Mouse (Mus musculus): ENCODE data around the gene Mrpl45.

DNA sequence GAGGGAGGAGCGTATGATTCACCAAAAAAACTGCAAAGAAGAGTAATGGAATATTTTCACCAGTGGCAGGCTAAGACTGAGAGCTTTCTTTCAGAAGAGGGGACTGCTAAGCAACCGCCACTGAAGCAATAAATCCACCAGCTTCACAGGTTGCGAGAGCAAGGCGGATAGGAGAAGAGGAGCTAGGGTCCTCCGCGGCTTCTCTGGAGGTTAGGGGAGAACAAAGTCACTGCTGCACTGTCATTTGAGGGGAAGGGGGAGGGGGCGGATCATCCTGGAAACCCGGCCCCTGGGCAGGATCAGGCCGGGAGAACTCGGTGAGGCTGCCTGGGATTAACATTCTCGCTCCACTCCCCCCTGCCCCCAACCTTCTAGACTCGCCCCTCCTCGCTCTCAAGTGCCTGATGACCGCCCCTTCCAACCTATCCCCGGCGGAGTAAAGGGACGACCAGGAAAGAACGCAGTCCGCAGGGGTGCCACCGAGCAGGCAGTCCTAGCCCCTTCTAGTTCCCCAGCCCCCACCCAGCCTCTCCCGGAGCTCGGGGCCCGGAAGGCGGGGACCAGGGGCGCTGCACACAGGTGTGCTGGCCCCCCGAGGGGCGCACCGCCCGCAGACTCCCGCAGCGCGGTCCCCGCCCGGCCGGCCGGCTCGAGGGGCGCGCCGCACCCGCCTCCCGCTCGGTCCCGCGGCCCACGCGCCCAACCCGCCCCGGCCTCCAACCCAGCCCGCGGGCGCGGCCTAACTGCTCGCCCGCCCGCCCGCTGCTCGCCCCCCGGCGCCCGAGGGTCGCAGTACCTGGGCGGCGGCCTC lies 35.9 kb upstream of the Mrpl45 start:
- no peak for TF ChIP-seq CTCF (IDR thresholded peaks at IDR 0.05; ENCODE audit: borderline replicate concordance, insufficient read depth, low read depth, low read length)
- TF ChIP-seq POLR2A (IDR thresholded peaks at IDR 0.05; ENCODE audit: borderline replicate concordance, insufficient read depth, low read length) = no peak
